Mouse (Mus musculus) liver, adult 2 months (tissue): ENCODE data around the gene Adamts14.

Experiments used
- CTCF ChIP-seq: fragments of 200-500 bp; IDR thresholded peaks from 2 replicates; pipeline ENCODE4 v1.5.1; 2011; ENCODE audit warnings: low read depth, low read length, control low read depth
- POLR2A ChIP-seq: fragments of 200-500 bp; IDR thresholded peaks from 2 replicates; pipeline ENCODE4 v1.6.1; 2011; ENCODE audit warnings: low read length, control low read depth; ENCODE audit not compliant: insufficient read depth; ENCODE audit errors: extremely low read depth

DNA sequence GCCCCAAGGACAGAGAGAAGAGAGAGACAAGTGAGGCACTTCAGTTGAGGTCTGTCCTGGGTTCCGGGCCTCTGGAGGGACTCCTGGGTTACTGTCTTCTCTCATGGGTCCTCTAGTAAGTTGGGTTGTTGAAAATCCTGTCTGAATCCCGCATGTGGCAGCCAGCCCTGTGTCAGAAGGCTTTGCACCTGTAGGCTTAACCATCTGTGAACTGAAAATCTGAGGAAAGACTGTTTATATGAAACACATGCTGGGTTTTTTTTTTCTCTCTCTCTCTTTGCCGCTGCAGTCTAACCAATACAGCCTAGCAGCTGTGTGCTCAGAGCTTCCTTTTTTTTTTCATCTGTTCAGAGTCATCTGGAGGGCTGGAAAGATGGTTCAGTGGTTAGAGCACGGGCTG, 38.9 kb downstream of the Adamts14 start:
- TF ChIP-seq CTCF (no peak), POLR2A (no peak)
